Mouse (Mus musculus) forebrain, embryonic 10.5 days (tissue): Measurements from ENCODE around the gene Rwdd1. TPM values are rescaled to one million over a fixed set of nuclear protein-coding genes. Genes with fewer than 3 reads are reported as not detected.

Experiments
- DNase-seq: peaks from one replicate; pipeline ENCODE4 v3.0.0-alpha.2; 2017; ENCODE audit warnings: low spot score; ENCODE audit errors: extremely low spot score
- H3K27ac ChIP-seq: fragments of 300-500 bp; sonication (generic); 2 replicates; pipeline ENCODE4 v1.5.1; 2016; ENCODE audit warnings: mild to moderate bottlenecking
- H3K27me3 ChIP-seq: fragments of 300-500 bp; sonication (generic); 2 replicates; pipeline ENCODE4 v1.6.1; 2016; ENCODE audit warnings: mild to moderate bottlenecking; ENCODE audit not compliant: poor library complexity, severe bottlenecking
- H3K36me3 ChIP-seq: fragments of 300-500 bp; sonication (generic); replicated peaks from 2 replicates; pipeline ENCODE4 v1.6.1; 2016; ENCODE audit warnings: mild to moderate bottlenecking, moderate library complexity
- H3K4me1 ChIP-seq: fragments of 300-500 bp; sonication (generic); 2 replicates; pipeline ENCODE4 v1.6.1; 2016
- H3K4me3 ChIP-seq: fragments of 300-500 bp; sonication (generic); 2 replicates; pipeline ENCODE4 v1.5.1; 2016; ENCODE audit warnings: mild to moderate bottlenecking, moderate library complexity
- H3K9me3 ChIP-seq: fragments of 300-500 bp; sonication (generic); 2 replicates; pipeline ENCODE4 v1.6.1; 2016; ENCODE audit warnings: mild to moderate bottlenecking, moderate library complexity
- WGBS: fragments of 180-500 bp; shearing (Covaris S2); methylation state at CpG from one replicate; pipeline ENCODE4 v1.1.7; 2016; 5-methylcytosine and 5-hydroxymethylcytosine counted together
- polyA plus RNA-seq: library from polyadenylated mRNA; unstranded; fragments of >200 nt; fragmentation: Nextera tagmentation; extraction: Ambion mirVana; gene quantifications from 2 replicates; pipeline ENCODE4 v1.2.1, GENCODE M21; 2016

The Rwdd1 gene
- polyA plus RNA-seq, 1 experiment from 2014 or later, result 143 TPM

- no peaks in the 10 kb centered on the region for H3K9me3 ChIP-seq
- DNase-seq, result peak; percentile 50
- 17% methylated on average over 4 of the region's 4 CpGs for WGBS
- H3K4me3 ChIP-seq, result no peak overlapping the region
- H3K4me1 ChIP-seq, result no peaks in the 10 kb centered on the region
- H3K36me3 ChIP-seq, result peaks cover 12% of the 10 kb centered on the region
- no peak overlapping the region for H3K27ac ChIP-seq
- no peaks in the 10 kb centered on the region for H3K27me3 ChIP-seq
Measured at GRCm38 (mm10) chr10:33986771-33987170, 32.7 kb downstream of the Rwdd1 start.

DNA sequence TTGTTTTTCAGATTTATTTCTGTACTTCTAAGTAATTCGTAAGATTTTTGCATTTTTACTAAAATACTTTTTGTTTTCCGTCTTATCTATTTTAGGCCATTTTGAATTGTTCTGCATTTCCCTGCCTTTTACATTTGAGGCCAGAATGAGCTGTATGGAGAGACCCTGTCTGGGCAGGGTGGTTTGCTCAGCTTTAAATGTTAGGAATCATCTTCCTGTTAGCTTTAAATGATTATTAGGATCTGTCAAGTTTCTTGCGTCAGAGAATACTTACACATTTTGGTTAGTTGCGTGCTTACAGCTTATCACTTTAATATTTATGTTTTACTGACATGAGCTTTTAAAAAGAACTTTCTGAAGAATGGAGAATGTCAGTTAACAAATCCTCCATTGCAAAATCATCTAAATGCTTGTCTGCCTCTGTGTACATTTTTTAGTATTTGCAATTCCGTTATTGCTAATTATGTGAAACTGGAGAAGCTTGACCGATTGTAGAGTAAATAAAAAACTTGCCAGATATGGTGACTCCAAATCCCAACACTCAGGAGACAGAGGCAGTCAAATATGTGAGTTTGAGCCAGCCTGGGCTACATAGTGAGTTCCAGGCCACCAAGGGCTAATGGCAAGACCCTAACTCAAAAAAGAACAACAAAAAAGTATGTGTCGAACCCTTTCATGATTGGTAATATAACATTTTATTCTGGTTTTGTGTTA, 44.5 kb downstream of the Rwdd1 start:
- no peak overlapping the region for H3K27ac ChIP-seq
- WGBS, result 93% methylated on average over 7 of the region's 7 CpGs
- no peak overlapping the region for H3K4me3 ChIP-seq
- H3K36me3 ChIP-seq, result 0 out of 2 replicates have a peak, but pooled peaks cover 7% of the 10 kb centered on the region
- no peaks in the 10 kb centered on the region for H3K4me1 ChIP-seq
- H3K27me3 ChIP-seq, result no peaks in the 10 kb centered on the region
- H3K9me3 ChIP-seq, result peaks cover 6% of the 10 kb centered on the region; the same call in 1 of the 2 replicates
- DNase-seq, result no peak

- H3K4me3 ChIP-seq, result no peak overlapping the region
- peaks cover 17% of the 10 kb centered on the region for H3K36me3 ChIP-seq
- no peaks in the 10 kb centered on the region for H3K27me3 ChIP-seq
- 87% methylated on average over 3 of the region's 3 CpGs for WGBS
- no peak overlapping the region for H3K27ac ChIP-seq
- DNase-seq, result no peak
- H3K9me3 ChIP-seq, result no peaks in the 10 kb centered on the region
- H3K4me1 ChIP-seq, result peaks cover 7% of the 10 kb centered on the region
Measured at GRCm38 (mm10) chr10:33952509-33952908, 66.9 kb downstream of the Rwdd1 start.

DNA sequence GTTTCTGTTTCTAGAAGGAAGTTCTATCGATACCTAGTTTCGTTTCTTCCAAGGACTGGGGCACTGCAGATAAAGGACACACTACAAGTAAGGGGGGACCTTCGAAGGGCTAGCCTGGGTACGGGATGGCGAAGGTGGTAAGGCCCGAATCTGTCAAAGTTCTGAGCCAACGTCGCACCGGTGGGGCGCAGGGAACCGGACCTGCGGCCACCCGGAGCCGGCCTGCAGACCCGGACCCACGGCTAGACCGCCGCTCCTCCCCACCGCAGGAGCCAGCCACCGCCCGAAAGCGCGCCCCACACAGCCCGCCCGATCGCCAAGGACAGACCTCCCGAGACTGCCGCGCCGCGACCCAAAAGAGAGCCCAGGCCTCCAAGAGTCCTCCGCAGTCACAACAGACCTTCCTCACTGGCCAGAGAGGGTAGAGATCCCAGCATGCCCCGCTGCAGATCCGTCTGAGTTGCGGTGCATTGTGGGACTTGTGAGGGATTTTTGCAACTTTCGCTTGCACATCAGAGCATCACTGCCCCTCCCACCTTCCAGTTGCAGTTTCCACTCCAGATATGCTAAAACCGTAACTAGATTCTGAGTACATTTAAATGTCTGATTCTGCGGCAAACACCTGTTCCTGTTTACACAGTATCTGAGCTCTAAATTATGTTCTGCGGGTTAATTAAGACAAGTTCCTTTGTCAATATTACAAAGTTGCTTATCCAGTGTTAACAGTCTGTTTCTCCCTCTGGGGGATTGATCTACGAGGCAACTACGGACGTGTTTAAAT, 68.4 kb downstream of the Rwdd1 start, which contains the start of gene Zup1:
Gene Zup1 (minus strand): TSS at position 467 of the 781 bp plus-strand sequence.
- Histone ChIP-seq H3K4me1 (peaks cover 7% of the 10 kb centered on the region), H3K27ac (peak within 1 kb of the TSS; percentile 94), H3K4me3 (peak within 1 kb of the TSS; percentile 84), H3K36me3 (peaks cover 22% of the 10 kb centered on the region), H3K27me3 (no peaks in the 10 kb centered on the region), H3K9me3 (no peaks in the 10 kb centered on the region)
- DNase-seq, result peak; percentile 82
- WGBS, result 5% methylated on average over 42 of the region's 42 CpGs

Other genes starting within 250 kb of the Rwdd1 start
- gene Sult3a2, start 232.9 kb downstream of the Rwdd1 start, polyA plus RNA-seq, result not detected in 2 replicates
- gene Sult3a1, start 161.9 kb downstream of the Rwdd1 start, polyA plus RNA-seq, result not detected in 2 replicates
- gene Rsph4a, start 114.5 kb downstream of the Rwdd1 start, polyA plus RNA-seq, result 0.06 and 0.10 TPM in 2 replicates
- gene Zup1, start 68.4 kb downstream of the Rwdd1 start, polyA plus RNA-seq, result 19.3 and 20.5 TPM in 2 replicates
- gene Trappc3l, start 18.0 kb upstream of the Rwdd1 start, polyA plus RNA-seq, result not detected in 2 replicates
- gene Calhm4, start 24.7 kb upstream of the Rwdd1 start, polyA plus RNA-seq, result 0.04 TPM in 1 of 2 replicates, not detected in the other
- gene Calhm5, start 76.9 kb upstream of the Rwdd1 start, polyA plus RNA-seq, result 0.05 and 0.09 TPM in 2 replicates
- gene Calhm6, start 108.4 kb upstream of the Rwdd1 start, polyA plus RNA-seq, result 0.47 and 0.56 TPM in 2 replicates
- gene Dse, start 188.1 kb upstream of the Rwdd1 start, polyA plus RNA-seq, result 17.9 and 21.0 TPM in 2 replicates